Mouse (Mus musculus): Measurements from ENCODE around the gene Gm609. TPM values are rescaled to one million over a fixed set of nuclear protein-coding genes. Genes with fewer than 3 reads are reported as not detected.

The Gm609 gene
- polyA plus RNA-seq, 1 experiment = 0.43 TPM

DNA sequence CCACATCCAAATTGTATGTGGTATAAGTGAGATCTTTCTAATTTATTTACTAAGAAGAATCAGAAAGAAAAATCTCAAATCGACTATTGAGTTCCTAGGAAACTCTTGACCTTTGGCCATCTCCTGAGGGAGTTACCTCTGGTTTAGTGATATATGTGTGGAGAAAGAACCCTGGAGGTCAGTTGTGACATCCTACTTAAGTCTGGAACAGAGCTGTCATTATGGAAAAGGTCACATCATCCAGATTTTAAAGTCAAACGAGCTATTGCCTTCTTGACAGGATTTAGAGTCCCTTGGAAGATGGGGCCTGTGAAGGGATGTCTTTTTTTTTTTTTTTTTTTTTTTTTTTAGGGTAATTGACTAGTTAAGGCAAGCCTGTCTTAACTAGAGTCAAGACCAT, 116.0 kb downstream of the Gm609 start:
- DNase-seq = no peak
- Histone ChIP-seq H3K27me3 (ENCODE audit: control insufficient read depth, insufficient read depth, low read length) (no peaks in the 10 kb centered on the region; the same call in 1 of the 2 replicates), H3K4me1 (ENCODE audit: control insufficient read depth, insufficient read depth, low read length) (no peaks in the 10 kb centered on the region), H3K27ac (ENCODE audit: insufficient read depth, low read length) (no peak overlapping the region), H3K4me3 (replicated peaks; ENCODE audit: insufficient read depth, low read depth, low read length) (no peak overlapping the region)
- 64% methylated on average over 2 of the region's 2 CpGs for WGBS
- no peak for TF ChIP-seq CTCF (IDR thresholded peaks at IDR 0.05; ENCODE audit: borderline replicate concordance, insufficient read depth, low read depth, low read length)
- no peak for TF ChIP-seq POLR2A (IDR thresholded peaks at IDR 0.05; ENCODE audit: borderline replicate concordance, insufficient read depth, low read length)

DNA sequence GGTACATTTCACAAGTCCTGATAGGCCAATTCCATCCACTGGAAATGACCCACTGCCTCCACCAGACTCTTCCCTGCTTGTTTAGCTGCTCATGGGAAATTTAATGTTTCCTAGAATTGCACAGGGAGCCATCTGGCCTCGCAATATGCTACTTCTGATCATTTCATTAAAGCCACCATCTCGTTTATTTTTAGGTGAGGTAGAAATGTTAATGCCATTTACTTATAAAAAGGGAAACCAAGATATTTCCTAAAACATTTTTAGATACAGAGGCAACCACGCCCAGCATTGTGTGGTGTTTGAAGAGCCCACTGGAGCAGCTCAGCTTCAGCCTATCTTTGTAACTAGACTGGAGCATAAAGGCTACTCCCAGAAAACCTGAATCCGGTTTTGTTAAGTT, 116.5 kb downstream of the Gm609 start:
- 25% methylated on average over 4 of the region's 4 CpGs for WGBS
- TF ChIP-seq POLR2A (IDR thresholded peaks at IDR 0.05; ENCODE audit: borderline replicate concordance, insufficient read depth, low read length) = no peak
- TF ChIP-seq CTCF (IDR thresholded peaks at IDR 0.05; ENCODE audit: borderline replicate concordance, insufficient read depth, low read depth, low read length) = no peak
- H3K4me3 ChIP-seq (replicated peaks; ENCODE audit: insufficient read depth, low read depth, low read length) = no peak overlapping the region
- no peak overlapping the region for H3K27ac ChIP-seq (ENCODE audit: insufficient read depth, low read length)
- H3K4me1 ChIP-seq (ENCODE audit: control insufficient read depth, insufficient read depth, low read length) = no peaks in the 10 kb centered on the region
- no peaks in the 10 kb centered on the region; the same call in 1 of the 2 replicates for H3K27me3 ChIP-seq (ENCODE audit: control insufficient read depth, insufficient read depth, low read length)
- DNase-seq = peak in 1 of 2 experiments; percentile 40

DNA sequence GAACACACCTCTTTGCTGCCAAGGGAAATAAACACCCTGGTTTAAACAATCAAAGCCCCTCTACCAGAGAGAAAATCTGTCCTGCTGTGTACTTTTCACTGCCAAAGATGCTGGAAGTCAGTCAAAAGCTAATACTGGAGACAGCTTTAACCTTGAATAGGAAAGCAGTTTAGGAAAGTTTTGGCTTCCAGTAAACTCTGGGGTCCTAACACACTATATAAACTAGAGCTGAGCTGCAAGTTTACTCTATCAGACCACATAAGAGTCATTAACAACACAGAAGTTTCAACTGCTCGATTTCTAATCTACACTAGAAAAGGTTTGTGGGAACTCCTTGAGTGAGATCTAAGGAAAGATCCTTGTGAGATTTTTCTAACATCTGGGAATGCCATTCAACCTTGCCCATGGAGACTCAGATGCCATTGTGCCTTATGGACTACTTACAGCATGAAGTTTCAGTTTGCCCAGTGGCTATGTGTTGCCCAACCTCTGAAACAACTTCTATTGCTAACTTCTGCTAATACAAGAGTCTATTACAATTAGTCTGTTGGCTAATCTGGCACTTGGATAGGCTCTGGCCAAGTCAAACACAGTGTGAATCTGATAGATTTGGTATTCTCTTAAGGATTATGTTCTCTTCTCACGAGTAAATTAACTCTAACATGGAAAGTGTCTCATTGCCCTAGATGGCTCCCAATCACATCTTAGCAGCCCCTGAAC, 117.1 kb downstream of the Gm609 start:
- Histone ChIP-seq H3K27ac (ENCODE audit: insufficient read depth, low read length) (no peak overlapping the region), H3K4me1 (ENCODE audit: control insufficient read depth, insufficient read depth, low read length) (no peaks in the 10 kb centered on the region), H3K27me3 (ENCODE audit: control insufficient read depth, insufficient read depth, low read length) (no peaks in the 10 kb centered on the region; the same call in 1 of the 2 replicates), H3K4me3 (replicated peaks; ENCODE audit: insufficient read depth, low read depth, low read length) (no peak overlapping the region)
- WGBS = 49% methylated on average over 2 of the region's 2 CpGs
- no peak for DNase-seq
- TF ChIP-seq CTCF (IDR thresholded peaks at IDR 0.05; ENCODE audit: borderline replicate concordance, insufficient read depth, low read depth, low read length) = no peak
- no peak for TF ChIP-seq POLR2A (IDR thresholded peaks at IDR 0.05; ENCODE audit: borderline replicate concordance, insufficient read depth, low read length)

DNA sequence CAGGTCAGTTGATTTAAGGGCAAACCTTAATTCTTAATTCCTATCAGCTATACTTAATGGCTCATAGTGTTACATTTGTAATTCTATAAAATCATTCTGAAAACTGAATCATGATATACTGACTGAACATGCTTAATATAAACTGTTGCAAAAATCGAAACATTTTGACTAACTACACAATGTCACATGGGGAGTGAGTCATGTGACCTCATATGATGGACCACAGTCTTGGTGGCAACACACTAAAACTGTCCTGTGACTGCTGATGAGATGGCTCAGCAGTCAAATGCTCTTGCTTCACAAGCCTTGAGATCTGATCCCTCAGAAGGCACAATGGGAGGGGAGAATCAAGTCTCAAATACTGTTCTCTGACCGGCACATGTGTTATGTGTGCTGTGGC, 118.7 kb downstream of the Gm609 start:
- DNase-seq = no peak
- 95% methylated on average over 2 of the region's 2 CpGs for WGBS
- Histone ChIP-seq H3K4me1 (ENCODE audit: control insufficient read depth, insufficient read depth, low read length) (no peaks in the 10 kb centered on the region), H3K27ac (ENCODE audit: insufficient read depth, low read length) (no peak overlapping the region), H3K4me3 (replicated peaks; ENCODE audit: insufficient read depth, low read depth, low read length) (no peak overlapping the region), H3K27me3 (ENCODE audit: control insufficient read depth, insufficient read depth, low read length) (no peaks in the 10 kb centered on the region; the same call in 1 of the 2 replicates)
- TF ChIP-seq POLR2A (IDR thresholded peaks at IDR 0.05; ENCODE audit: borderline replicate concordance, insufficient read depth, low read length) = no peak
- TF ChIP-seq CTCF (IDR thresholded peaks at IDR 0.05; ENCODE audit: borderline replicate concordance, insufficient read depth, low read depth, low read length) = no peak

DNA sequence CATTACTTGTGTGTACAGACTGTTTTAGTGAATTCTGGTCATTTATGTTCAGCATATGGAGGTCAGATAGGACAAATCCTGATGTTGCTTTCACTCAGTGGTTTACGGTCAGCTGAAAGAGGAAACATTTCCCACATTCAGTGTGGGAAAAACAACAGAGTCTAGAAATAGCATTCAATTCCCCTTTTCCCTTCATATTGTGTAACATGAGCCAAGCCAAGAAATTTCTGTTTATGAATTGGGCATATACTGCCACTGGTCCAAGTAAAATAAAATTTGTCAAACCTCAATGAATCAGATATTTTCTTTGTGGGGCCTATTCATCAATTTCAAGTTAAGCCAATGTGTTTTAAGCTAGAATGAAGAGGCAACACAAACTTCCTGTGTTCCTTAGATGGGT, 121.7 kb downstream of the Gm609 start:
- Histone ChIP-seq H3K4me1 (ENCODE audit: control insufficient read depth, insufficient read depth, low read length) (no peaks in the 10 kb centered on the region), H3K4me3 (replicated peaks; ENCODE audit: insufficient read depth, low read depth, low read length) (no peak overlapping the region), H3K27ac (ENCODE audit: insufficient read depth, low read length) (no peak overlapping the region), H3K27me3 (ENCODE audit: control insufficient read depth, insufficient read depth, low read length) (no peaks in the 10 kb centered on the region)
- no peak for DNase-seq
- TF ChIP-seq CTCF (IDR thresholded peaks at IDR 0.05; ENCODE audit: borderline replicate concordance, insufficient read depth, low read depth, low read length) = no peak
- no peak for TF ChIP-seq POLR2A (IDR thresholded peaks at IDR 0.05; ENCODE audit: borderline replicate concordance, insufficient read depth, low read length)
- 96% methylated on average over 1 of the region's 1 CpGs for WGBS

DNA sequence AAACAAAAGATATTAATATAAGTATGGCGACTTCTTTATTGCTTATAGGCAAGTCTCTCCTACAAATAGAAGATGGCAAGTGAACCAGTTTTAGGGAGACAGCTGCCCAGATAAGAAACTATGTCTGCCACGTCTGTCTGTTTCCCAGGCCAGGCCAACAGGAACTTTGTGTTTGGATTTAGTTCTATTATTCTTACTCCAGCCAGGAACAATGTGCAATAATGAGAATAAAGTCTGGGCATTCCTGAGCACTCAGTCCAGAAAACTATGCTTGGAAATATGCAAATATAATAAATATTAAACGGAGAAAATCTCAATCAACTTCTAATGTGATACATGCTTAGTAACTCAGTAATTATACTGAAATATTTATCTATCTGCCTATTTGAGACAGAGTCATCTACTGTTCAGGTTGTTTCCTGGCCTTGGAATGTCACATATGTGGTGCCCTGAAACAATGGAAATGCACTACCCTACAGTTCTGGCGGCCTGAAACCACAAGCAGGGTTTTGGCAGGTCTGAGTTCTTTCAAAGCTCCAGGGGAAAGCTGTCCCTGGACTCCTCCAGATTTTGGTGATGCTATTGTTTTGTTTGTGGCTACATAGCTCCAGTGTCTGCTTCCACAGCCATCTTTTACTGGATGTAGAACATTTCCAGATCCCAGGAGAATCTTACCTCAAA, 123.3 kb downstream of the Gm609 start:
- TF ChIP-seq POLR2A (IDR thresholded peaks at IDR 0.05; ENCODE audit: borderline replicate concordance, insufficient read depth, low read length) (no peak), CTCF (IDR thresholded peaks at IDR 0.05; ENCODE audit: borderline replicate concordance, insufficient read depth, low read depth, low read length) (no peak)
- no peaks in the 10 kb centered on the region for H3K27me3 ChIP-seq (ENCODE audit: control insufficient read depth, insufficient read depth, low read length)
- no peak overlapping the region for H3K27ac ChIP-seq (ENCODE audit: insufficient read depth, low read length)
- H3K4me3 ChIP-seq (replicated peaks; ENCODE audit: insufficient read depth, low read depth, low read length) = no peak overlapping the region
- no peak for DNase-seq
- WGBS = 72% methylated on average over 4 of the region's 4 CpGs
- no peaks in the 10 kb centered on the region for H3K4me1 ChIP-seq (ENCODE audit: control insufficient read depth, insufficient read depth, low read length)

DNA sequence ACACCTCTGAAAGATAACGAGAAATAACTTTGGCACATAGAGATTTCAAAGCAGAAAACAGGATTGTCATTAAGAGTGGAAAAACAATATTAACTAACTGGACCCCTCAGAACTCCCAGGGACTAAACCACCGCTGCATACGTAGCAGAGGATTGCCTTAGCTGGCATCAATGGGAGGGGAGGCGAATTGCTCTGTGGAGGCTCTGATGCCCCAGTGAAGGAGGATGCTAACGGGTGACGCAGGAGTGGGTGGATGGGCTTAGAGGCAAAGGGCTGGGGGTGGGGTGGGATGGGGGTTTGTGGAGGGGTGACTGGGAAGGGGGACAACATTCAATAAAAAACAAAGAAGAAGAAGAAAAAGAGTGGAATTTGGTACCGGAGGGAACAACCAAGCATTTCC, 126.7 kb downstream of the Gm609 start:
- H3K4me1 ChIP-seq (ENCODE audit: control insufficient read depth, insufficient read depth, low read length) = no peaks in the 10 kb centered on the region
- no peak overlapping the region for H3K4me3 ChIP-seq (replicated peaks; ENCODE audit: insufficient read depth, low read depth, low read length)
- 71% methylated on average over 7 of the region's 7 CpGs for WGBS
- no peak for DNase-seq
- TF ChIP-seq POLR2A (IDR thresholded peaks at IDR 0.05; ENCODE audit: borderline replicate concordance, insufficient read depth, low read length) (no peak), CTCF (IDR thresholded peaks at IDR 0.05; ENCODE audit: borderline replicate concordance, insufficient read depth, low read depth, low read length) (no peak)
- H3K27ac ChIP-seq (ENCODE audit: insufficient read depth, low read length) = no peak overlapping the region
- H3K27me3 ChIP-seq (ENCODE audit: control insufficient read depth, insufficient read depth, low read length) = no peaks in the 10 kb centered on the region

DNA sequence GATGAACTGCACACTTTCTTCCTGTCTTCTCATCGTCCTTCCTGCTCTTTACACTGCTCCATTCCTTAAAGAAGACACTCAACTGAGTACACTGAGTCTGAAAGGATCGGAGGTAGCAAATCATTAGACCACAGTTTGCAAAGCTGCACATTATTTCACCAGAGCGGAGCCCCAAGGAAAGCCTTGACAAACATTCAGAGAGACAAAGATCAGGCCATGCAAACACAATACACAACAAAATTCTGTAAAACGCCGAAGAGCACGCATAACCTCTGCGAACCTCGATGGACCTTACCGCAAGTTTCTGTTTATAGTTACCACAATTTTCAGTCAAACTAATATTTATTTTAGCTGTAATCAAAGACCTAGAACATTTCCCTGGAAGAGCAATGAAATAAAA, 127.4 kb downstream of the Gm609 start:
- TF ChIP-seq POLR2A (IDR thresholded peaks at IDR 0.05; ENCODE audit: borderline replicate concordance, insufficient read depth, low read length) (no peak), CTCF (IDR thresholded peaks at IDR 0.05; ENCODE audit: borderline replicate concordance, insufficient read depth, low read depth, low read length) (no peak)
- no peaks in the 10 kb centered on the region for H3K4me1 ChIP-seq (ENCODE audit: control insufficient read depth, insufficient read depth, low read length)
- WGBS = 92% methylated on average over 9 of the region's 9 CpGs
- H3K4me3 ChIP-seq (replicated peaks; ENCODE audit: insufficient read depth, low read depth, low read length) = no peak overlapping the region
- no peaks in the 10 kb centered on the region for H3K27me3 ChIP-seq (ENCODE audit: control insufficient read depth, insufficient read depth, low read length)
- no peak for DNase-seq
- H3K27ac ChIP-seq (ENCODE audit: insufficient read depth, low read length) = no peak overlapping the region

All from cerebellum, adult 2 months (tissue).